8 mouse cellular contexts compared by ENCODE assay signal in genomic region chr2:5900145-5900544, GRCm38 (mm10). TPM values are rescaled to one million over a fixed set of nuclear protein-coding genes. Genes with fewer than 3 reads are reported as not detected.
DNase-seq lines count a peak whose midpoint lies in the region; ATAC-seq and TF ChIP-seq lines count a peak whose summit lies in the region.

No protein-coding gene starts in this region.

- no peak overlapping the region for H3K9ac ChIP-seq in midbrain, postnatal 0 days (replicated peaks; ENCODE audit: low read length, poor library complexity, severe bottlenecking)
- no peak overlapping the region for H3K9ac ChIP-seq in midbrain, embryonic 15.5 days

- peak; percentile 67 for DNase-seq in embryo, embryonic 10 days (ENCODE audit: low spot score)
- no peak for DNase-seq in embryo, embryonic 9.5 days (ENCODE audit: extremely low spot score)
- peak; percentile 49 for DNase-seq in midbrain, postnatal 0 days (ENCODE audit: low spot score)
- DNase-seq in embryonic facial prominence, embryonic 10.5 days (ENCODE audit: low spot score): peak; percentile 17
- peak; percentile 63 for DNase-seq in retina, postnatal 1 day
- DNase-seq in frontal cortex, adult 2 months (ENCODE audit: extremely low spot score in 1 of 2, low spot score in 1 of 2): no peak
- DNase-seq in layer of hippocampus, adult 9-11 months: no peak

- no peak overlapping the region for H3K27ac ChIP-seq in midbrain, postnatal 0 days (ENCODE audit: low read depth, low read length)
- no peak overlapping the region for H3K27ac ChIP-seq in midbrain, embryonic 15.5 days
- H3K27ac ChIP-seq in embryonic facial prominence, embryonic 10.5 days (replicated peaks): no peak overlapping the region

- H3K9me3 ChIP-seq in midbrain, postnatal 0 days (ENCODE audit: low read length): no peaks in the 10 kb centered on the region
- no peaks in the 10 kb centered on the region for H3K9me3 ChIP-seq in midbrain, embryonic 15.5 days
- no peaks in the 10 kb centered on the region for H3K9me3 ChIP-seq in embryonic facial prominence, embryonic 10.5 days

- TF ChIP-seq CTCF in midbrain, postnatal 0 days (IDR thresholded peaks at IDR 0.05): peak; percentile 67

- ATAC-seq in midbrain, postnatal 0 days (ENCODE audit: low FRiP score): no peak
- ATAC-seq in midbrain, embryonic 15.5 days (replicated peaks): no peak

- WGBS in midbrain, postnatal 0 days: 52% methylated on average over 5 of the region's 5 CpGs
- WGBS in midbrain, embryonic 15.5 days: 58% methylated on average over 5 of the region's 5 CpGs
- 63% methylated on average over 5 of the region's 5 CpGs for WGBS in embryonic facial prominence, embryonic 10.5 days

- no peaks in the 10 kb centered on the region for H3K27me3 ChIP-seq in midbrain, postnatal 0 days (ENCODE audit: insufficient read depth, low read length)
- H3K27me3 ChIP-seq in midbrain, embryonic 15.5 days (replicated peaks): no peaks in the 10 kb centered on the region
- no peaks in the 10 kb centered on the region for H3K27me3 ChIP-seq in embryonic facial prominence, embryonic 10.5 days (replicated peaks; ENCODE audit: low read depth, poor library complexity, severe bottlenecking)

- H3K4me3 ChIP-seq in midbrain, postnatal 0 days (ENCODE audit: low read depth, low read length): no peak overlapping the region
- H3K4me3 ChIP-seq in midbrain, embryonic 15.5 days: no peak overlapping the region
- H3K4me3 ChIP-seq in embryonic facial prominence, embryonic 10.5 days: no peak overlapping the region

- H3K4me2 ChIP-seq in midbrain, postnatal 0 days (ENCODE audit: low read depth, low read length, poor library complexity, severe bottlenecking): no peak overlapping the region
- H3K4me2 ChIP-seq in midbrain, embryonic 15.5 days: no peak overlapping the region

- H3K4me1 ChIP-seq in midbrain, postnatal 0 days (ENCODE audit: insufficient read depth, low read length): no peaks in the 10 kb centered on the region
- no peaks in the 10 kb centered on the region for H3K4me1 ChIP-seq in midbrain, embryonic 15.5 days
- no peaks in the 10 kb centered on the region for H3K4me1 ChIP-seq in embryonic facial prominence, embryonic 10.5 days

- peaks cover 20% of the 10 kb centered on the region for H3K36me3 ChIP-seq in midbrain, postnatal 0 days (ENCODE audit: insufficient read depth, low read length)
- H3K36me3 ChIP-seq in midbrain, embryonic 15.5 days (replicated peaks): peaks cover 16% of the 10 kb centered on the region; the same call in 1 of the 2 replicates
- H3K36me3 ChIP-seq in embryonic facial prominence, embryonic 10.5 days (replicated peaks): peaks cover 39% of the 10 kb centered on the region

RNA-seq across cellular contexts. Expression of gene Sec61a2, which starts 4.9 kb away (rescaled TPM):
- 101 and 118 TPM in 2 replicates for total RNA-seq in midbrain, postnatal 0 days (2014; rRNA removed)
- 104 and 106 TPM in 2 replicates for polyA plus RNA-seq in midbrain, postnatal 0 days (2015; fragmentation: Nextera tagmentation; extraction: Ambion mirVana)
- polyA plus RNA-seq in midbrain, embryonic 15.5 days (2015; fragmentation: Nextera tagmentation; extraction: Ambion mirVana): 110 and 114 TPM in 2 replicates
- 86.0 and 88.9 TPM in 2 replicates for polyA plus RNA-seq in embryonic facial prominence, embryonic 10.5 days (2016; fragmentation: Nextera tagmentation; extraction: Ambion mirVana)
- 169 and 186 TPM in 2 replicates for polyA plus RNA-seq in frontal cortex, adult 2 months (2012; rRNA removed)

RNA-seq across cellular contexts. Expression of gene Gm13199, which starts 37.4 kb away (rescaled TPM):
- 1.2 and 5.2 TPM in 2 replicates for total RNA-seq in midbrain, postnatal 0 days (2014; rRNA removed)
- polyA plus RNA-seq in midbrain, postnatal 0 days (2015; fragmentation: Nextera tagmentation; extraction: Ambion mirVana): 0.31 and 0.57 TPM in 2 replicates
- 1.1 and 1.4 TPM in 2 replicates for polyA plus RNA-seq in midbrain, embryonic 15.5 days (2015; fragmentation: Nextera tagmentation; extraction: Ambion mirVana)
- polyA plus RNA-seq in embryonic facial prominence, embryonic 10.5 days (2016; fragmentation: Nextera tagmentation; extraction: Ambion mirVana): 2.2 and 2.5 TPM in 2 replicates
- polyA plus RNA-seq in frontal cortex, adult 2 months (2012; rRNA removed): 7.7 and 7.8 TPM in 2 replicates

RNA-seq across cellular contexts. Expression of gene Dhtkd1, which starts 42.4 kb away (rescaled TPM):
- 10.3 and 13.3 TPM in 2 replicates for total RNA-seq in midbrain, postnatal 0 days (2014; rRNA removed)
- 4.6 and 5.2 TPM in 2 replicates for polyA plus RNA-seq in midbrain, postnatal 0 days (2015; fragmentation: Nextera tagmentation; extraction: Ambion mirVana)
- polyA plus RNA-seq in midbrain, embryonic 15.5 days (2015; fragmentation: Nextera tagmentation; extraction: Ambion mirVana): 7.4 and 8.4 TPM in 2 replicates
- 6.5 and 7.3 TPM in 2 replicates for polyA plus RNA-seq in embryonic facial prominence, embryonic 10.5 days (2016; fragmentation: Nextera tagmentation; extraction: Ambion mirVana)
- 12.7 and 12.8 TPM in 2 replicates for polyA plus RNA-seq in frontal cortex, adult 2 months (2012; rRNA removed)

RNA-seq across cellular contexts. Expression of gene Upf2, which starts 51.1 kb away (rescaled TPM):
- 11.2 and 13.2 TPM in 2 replicates for total RNA-seq in midbrain, postnatal 0 days (2014; rRNA removed)
- polyA plus RNA-seq in midbrain, postnatal 0 days (2015; fragmentation: Nextera tagmentation; extraction: Ambion mirVana): 4.6 and 5.9 TPM in 2 replicates
- polyA plus RNA-seq in midbrain, embryonic 15.5 days (2015; fragmentation: Nextera tagmentation; extraction: Ambion mirVana): 8.3 and 8.8 TPM in 2 replicates
- 10.6 and 11.8 TPM in 2 replicates for polyA plus RNA-seq in embryonic facial prominence, embryonic 10.5 days (2016; fragmentation: Nextera tagmentation; extraction: Ambion mirVana)
- 22.2 and 22.6 TPM in 2 replicates for polyA plus RNA-seq in frontal cortex, adult 2 months (2012; rRNA removed)

RNA-seq across cellular contexts. Expression of gene Cdc123, which starts 55.2 kb away (rescaled TPM):
- total RNA-seq in midbrain, postnatal 0 days (2014; rRNA removed): 72.5 and 72.9 TPM in 2 replicates
- 223 and 233 TPM in 2 replicates for polyA plus RNA-seq in midbrain, postnatal 0 days (2015; fragmentation: Nextera tagmentation; extraction: Ambion mirVana)
- 289 and 293 TPM in 2 replicates for polyA plus RNA-seq in midbrain, embryonic 15.5 days (2015; fragmentation: Nextera tagmentation; extraction: Ambion mirVana)
- polyA plus RNA-seq in embryonic facial prominence, embryonic 10.5 days (2016; fragmentation: Nextera tagmentation; extraction: Ambion mirVana): 410 and 430 TPM in 2 replicates
- polyA plus RNA-seq in frontal cortex, adult 2 months (2012; rRNA removed): 124 and 140 TPM in 2 replicates

Comparison
In these comparisons a context has a peak if more than half of its experiments do, and no peak if none do; other contexts are left out.
1. DNase-seq: peak in embryo, embryonic 10 days (single experiment), midbrain, postnatal 0 days (single experiment), embryonic facial prominence, embryonic 10.5 days (single experiment) and retina, postnatal 1 day (single experiment); none in embryo, embryonic 9.5 days (single experiment), frontal cortex, adult 2 months (0 of 2) and layer of hippocampus, adult 9-11 months (single experiment).